Mouse (Mus musculus) CD4-positive, CD25-positive, alpha-beta regulatory T cell, adult 4 months (primary cell): ENCODE measurements at regions not wholly inside any gene's neighbourhood (a gene's known extent, or its start where the extent isn't known, plus 50 kb on each side); places are given as distances from the start of the nearest gene placed in this dataset.

Experiments
- ATAC-seq: one replicate; pipeline ENCODE4 v1.8.0; 2017

DNA sequence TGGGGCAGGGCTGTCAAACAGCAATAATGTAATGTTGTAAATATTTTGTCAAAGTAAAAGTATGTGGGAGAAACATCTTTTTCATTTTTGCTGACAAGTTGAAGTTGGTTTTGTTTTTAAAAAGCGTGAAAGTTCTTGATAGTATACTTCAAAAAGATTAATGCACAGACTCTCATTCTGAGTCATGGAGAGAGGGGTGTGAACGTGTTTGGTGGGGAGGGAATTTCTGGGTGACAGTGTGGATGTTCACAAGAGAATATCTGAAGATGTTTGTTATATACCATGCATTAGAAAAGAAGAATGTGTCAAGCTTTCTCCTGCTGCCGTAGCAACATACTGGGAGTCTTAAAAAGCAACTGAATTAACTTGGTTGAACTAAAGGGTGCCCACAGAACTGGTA lies 57.0 kb downstream of the Rps29 start:
- peak; percentile 87 for ATAC-seq

DNA sequence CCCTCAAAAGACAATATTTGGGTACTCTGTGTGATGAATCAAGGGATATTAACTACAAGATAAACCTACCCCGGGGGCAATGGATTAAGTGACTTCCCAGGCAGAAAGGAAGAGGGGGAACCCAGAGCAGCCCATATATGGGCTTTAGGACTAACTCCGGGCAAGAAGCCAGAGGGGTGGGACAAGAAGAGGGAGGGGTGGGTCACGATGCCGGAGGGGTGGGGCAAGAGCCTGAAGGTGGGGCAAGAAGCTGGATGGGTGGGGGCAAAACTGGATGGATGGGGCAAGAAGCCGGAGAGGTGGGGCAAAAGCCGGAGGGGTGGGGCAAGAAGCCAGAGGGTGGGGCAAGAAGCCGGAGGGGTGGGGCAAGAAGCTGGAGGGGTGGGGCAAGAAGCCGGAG lies 64.1 kb downstream of the Rps29 start:
- ATAC-seq = no peak

DNA sequence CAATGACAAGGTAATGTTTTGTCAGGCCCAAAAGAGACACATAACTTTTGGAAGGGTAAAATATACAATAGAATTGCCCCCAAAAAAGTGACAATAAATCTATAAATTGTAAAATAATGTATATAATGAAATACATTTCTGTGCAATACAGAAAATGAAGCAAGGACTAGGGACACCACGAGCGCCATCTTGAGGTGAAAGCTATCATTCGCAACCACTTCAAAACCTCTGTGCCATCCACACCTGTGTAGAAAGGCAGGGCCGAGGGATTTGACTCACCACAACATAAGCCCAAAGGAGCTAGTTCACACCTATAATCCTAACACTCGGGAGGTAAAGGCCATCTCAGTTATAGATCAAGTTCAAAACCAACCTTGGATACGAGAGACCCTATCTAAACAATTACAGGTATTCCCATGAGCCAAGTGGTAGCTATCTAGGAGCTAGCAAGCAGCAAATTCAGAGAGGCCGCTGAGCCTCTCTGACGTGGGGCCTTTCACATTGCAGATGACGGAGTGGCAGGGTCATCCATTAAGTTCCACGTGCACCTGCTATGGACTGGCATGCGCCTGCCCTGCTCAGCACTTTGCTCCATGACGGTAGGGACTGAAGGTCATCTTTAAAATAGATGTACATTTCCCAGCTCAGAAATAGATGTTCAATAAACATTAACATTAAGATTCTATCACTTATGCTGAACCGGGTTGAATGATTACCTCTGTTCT lies 65.8 kb downstream of the Rps29 start:
- no peak for ATAC-seq

DNA sequence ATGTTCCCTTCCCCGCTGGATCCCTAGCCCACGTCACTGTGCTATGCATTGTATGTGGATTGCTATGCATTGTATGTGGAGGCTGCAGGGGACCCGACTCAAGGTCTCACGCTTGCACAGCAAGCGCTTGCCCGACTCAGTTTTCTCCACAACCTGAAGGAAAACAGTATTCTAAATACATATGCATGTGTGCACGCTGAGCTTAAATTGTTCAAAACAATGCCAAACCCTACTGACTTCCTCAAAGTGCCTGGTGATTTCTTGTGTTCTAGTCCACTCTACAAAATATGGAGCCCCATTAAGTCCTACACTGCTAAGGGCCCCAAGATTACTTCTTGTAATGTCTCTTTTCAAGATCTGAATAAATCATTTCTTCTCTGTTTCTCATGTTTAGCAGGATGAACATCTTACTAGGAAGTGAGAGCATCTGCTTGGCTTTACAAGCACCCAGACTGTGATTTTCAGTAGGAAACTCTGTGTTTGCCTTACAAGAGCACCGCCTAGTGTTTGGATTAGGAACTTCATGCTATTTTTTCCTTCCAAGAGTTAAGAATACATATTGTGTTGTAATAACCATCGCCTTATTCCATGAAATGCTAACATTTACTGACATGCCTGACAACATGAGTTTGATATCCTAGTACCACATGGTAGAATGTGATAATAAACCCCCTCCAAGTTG lies 70.9 kb downstream of the Rps29 start:
- ATAC-seq = peak; percentile 56

DNA sequence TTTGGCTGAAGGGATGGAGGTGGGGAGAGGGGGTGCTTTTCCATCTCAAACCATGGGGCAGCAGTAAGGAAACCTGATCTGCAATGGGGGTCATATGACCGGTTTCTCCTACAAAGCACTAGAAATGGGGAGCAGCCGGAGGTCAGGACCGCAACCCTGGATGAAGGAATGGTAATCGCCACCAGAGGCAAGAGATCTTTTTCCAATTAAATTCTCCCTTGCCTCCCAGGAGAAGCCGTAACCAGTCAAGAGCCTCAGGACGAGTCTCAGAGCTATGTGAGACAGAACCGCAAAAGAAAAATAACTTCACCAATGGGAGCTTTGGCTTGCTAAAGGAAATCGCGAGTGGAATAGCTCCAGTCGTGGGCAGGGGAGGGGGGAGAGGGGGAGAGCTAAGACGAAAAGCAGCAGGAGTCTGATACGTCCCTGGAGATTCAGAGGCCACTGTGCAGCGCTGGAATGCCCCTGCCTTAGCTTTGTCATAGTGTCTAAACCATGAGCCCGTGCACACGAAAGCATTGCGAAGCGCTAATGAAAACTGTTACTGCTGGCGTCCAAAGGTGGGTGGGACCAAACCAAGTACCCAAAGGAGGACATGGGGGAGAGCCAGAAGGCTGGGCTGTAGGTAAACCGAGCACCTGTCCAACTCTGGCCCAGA lies 73.3 kb downstream of the Rps29 start:
- no peak for ATAC-seq

DNA sequence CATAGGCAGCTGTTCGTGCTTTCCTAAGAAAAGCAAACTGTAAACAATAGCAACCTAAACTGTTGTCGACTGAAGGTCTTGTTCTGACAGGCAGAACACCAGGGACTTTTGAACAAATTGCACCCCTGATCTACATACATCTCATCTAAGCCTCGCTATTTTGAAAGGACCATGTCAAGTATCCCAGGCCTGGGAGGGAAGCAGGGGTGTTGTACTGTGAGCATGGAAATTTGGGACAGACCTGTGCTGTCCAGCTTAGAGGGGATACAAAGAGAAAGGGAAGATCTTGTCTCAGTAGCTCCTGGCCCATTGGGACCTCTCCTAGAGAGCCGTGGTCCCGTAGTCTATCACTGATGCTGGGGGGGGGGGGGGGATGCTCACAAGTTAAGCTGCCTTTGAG lies 74.3 kb downstream of the Rps29 start:
- ATAC-seq = no peak

DNA sequence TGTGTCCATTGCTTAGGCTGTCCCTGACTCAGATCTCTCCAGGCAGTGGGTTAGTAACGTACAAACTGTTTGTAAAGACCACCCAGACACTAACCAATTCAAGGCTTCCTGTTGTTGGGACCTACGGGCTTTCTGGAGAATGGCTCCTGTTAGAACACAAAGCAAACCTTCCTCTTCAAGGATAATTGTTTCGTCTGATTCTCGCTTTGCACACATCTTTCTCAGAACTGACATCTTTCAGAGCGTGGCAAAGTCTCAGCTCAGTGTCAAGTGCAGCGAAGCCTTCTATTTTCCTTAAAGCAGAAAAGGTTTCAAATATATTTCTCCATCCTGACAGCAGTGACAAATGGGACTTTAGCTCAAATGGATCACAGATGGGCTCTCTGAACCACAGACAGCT lies 76.9 kb downstream of the Rps29 start:
- no peak for ATAC-seq

DNA sequence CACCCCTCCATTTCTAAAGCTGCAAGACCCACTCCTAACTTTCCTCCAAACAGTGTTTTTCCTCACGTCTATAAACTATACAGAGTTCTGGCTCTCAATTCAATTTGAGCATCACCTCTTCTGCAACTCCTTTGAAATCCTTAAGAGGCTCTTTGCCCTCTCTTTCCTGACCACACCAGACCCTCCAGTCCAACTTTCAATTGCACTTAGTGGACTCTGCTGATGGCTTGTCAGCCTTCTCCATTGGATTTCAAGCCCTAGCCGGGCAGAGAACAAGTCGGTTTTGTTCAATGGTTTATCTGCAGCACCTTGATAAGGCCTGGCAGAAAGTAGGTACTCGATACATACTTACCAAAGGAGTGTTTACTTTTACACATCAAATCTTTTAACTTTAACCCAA lies 119.4 kb downstream of the Rps29 start:
- no peak for ATAC-seq

DNA sequence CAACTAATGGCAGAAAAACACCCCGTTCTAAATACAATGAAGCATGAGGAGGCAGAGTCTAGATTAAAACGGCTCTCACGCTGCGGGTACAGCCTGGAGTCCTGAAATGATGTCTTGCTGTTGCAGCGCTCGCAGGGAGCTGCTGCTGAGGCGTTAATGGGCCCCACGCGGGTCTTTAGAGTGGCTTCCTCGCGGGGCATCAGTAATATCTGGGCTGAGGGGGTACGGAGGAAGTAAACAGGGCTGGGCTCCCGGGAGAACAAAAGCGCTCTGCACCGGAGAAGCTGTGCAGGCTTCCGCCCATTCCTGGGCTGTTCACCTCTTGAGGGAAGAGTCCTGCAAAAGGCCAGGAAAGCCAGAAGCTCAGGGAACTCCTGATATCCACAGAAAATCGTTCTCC lies 135.4 kb downstream of the Rps29 start:
- no peak for ATAC-seq

DNA sequence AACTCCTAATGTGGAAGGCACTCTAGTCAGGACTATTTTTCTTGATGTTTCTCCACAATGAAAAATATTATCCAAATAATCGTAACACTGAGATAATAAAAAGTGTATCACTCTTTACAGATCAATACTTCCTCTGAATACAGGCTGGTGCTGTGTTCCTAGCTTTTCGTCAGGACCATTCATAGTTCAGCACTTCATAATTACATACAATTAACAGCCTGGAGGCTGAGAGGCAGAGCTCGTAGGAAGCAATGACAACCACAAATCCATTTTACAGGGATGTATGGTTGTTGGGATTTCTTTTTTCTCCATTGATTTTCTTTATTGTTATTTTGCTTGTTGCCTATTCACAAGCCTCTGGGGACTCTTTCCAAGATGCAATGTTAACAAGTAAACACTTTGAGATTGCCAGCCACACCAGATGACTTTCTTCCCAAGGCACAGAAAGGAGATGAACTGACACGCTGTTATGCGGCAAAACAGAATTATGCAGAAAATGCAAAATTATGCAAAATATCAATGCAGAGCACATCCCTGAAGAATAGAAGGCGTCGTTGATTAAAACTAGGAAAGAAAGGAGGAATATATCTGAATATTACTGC lies 142.2 kb downstream of the Rps29 start:
- ATAC-seq = no peak

DNA sequence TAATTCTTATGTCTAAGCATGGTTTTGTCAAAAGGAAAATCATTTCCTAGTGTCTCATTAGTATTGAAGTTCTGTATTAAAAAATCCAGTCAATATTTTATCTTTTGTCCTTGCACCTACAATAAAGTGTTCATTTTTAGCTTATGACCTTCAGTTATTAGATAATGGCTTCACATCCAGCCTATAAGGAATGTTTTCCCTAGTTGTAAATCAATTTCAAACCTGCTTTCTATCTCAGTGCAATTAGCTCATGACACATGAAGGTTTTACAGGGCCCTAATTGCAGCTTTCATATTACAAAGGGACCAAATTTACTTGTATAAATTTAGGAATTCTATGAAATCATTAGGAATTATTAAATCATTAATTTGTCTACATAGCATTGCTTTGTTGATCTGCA lies 153.8 kb downstream of the Rps29 start:
- ATAC-seq = no peak

DNA sequence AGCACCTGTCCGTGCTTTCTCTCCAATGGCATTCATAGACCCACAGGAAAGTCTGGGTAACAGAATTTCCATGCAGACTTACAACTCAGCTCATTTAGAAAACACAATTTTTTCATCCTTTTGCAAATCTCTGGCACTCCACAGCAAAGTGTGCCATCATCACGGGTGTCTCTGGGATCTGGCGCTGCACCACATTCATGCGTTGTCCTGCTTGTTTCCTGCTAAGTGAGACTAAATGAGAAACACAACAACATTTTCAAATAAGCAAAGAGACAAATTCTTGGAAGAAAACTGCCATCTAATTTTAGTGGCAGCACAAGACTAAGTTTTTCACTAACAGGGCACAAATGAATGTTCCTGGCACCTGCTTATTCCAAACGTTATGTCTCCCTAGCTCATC lies 156.9 kb downstream of the Rps29 start:
- ATAC-seq = no peak

DNA sequence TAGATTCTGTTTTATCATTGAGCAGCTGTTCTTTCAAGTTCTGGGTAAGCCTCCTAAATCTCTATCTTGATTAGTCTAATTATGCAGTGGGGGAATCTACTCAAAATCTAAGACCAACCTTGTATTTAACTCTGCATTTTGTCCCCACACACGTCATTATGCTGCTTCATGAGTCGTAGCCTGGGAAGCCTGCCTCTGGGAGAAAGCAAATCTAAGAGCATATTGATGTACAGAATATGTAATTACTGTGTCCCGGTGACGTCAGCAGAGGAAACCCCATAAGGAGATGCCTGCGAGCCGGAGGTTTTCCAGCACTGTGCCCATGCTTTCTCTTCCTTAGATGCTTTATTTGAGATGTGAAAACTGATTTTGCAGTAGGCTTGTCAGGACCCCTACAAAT lies 161.7 kb downstream of the Rps29 start:
- ATAC-seq = no peak

DNA sequence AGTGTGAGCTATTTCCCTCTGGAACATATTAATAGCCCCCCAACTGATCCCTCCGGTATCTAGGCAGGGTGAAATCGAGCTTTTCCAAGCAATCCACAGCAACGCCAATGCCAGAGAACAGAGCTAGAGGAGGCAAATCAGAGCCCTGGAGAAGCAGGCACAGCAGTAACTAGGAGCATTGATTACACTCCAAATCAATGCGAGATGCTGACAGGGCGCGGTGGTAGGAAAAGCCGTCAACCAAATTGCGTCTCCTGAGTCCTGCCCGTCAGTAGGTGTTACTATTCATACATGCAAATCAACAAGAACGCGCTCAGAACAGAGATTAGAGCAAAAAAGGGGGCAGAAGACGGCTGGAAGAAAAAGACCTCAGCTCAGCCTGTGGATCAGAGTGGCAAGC lies 162.2 kb downstream of the Rps29 start:
- ATAC-seq = no peak

DNA sequence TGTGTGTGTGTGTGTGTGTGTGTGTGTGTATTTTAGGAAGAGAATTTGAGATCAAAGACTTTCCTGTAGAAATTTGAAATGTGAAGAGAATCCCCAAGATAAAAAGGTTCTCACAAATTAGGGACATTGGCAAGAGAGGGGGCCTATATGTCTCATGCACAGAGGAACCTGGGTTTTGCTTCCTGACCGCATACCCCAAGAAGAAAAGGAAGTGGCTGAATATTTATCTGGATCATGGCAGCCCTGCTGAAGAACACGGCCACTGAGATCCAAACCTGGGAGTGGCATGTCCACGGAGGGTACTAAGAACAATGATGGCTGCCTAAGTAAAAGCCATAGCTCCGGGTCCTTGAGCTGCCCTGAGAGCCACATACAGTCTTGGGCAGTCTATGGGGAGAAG lies 178.3 kb downstream of the Rps29 start:
- no peak for ATAC-seq

DNA sequence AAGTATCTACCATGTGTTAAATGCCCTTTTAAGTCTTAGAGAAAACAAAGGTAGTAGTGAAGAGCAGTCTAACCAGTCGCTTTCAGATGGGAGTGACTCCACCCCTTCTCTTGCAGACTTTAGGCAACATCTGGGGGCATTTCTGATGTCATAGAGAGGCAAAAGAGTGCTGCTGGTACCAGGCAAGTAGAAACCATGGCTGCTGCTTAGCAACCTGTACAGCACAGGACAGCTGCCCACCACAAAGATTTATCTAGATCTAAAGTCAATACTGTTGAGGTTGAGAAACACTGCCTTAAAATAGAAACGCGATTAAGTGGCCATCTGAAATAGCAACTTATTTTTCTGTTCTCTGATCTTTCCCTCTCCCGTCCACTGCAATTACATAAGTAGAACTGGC lies 178.8 kb downstream of the Rps29 start:
- no peak for ATAC-seq

DNA sequence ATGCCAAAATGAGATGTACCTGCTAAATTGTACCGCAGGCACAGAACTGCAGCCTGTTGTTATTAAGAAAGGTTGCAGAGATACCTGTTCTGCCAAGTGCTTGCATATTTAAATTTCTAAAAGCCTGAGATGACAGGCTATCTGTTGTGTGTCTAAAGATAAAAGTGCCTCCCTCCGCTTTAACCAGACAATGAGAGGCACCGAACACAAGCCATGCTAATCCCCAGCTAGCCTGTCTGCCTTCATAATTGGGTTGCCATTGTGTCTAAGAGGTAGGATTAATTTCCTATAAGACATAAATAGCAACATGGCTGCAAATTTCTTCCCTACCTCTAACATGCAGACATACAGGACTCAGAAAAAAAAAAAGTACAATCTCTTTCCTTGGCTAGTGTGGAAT lies 179.8 kb downstream of the Rps29 start:
- no peak for ATAC-seq

DNA sequence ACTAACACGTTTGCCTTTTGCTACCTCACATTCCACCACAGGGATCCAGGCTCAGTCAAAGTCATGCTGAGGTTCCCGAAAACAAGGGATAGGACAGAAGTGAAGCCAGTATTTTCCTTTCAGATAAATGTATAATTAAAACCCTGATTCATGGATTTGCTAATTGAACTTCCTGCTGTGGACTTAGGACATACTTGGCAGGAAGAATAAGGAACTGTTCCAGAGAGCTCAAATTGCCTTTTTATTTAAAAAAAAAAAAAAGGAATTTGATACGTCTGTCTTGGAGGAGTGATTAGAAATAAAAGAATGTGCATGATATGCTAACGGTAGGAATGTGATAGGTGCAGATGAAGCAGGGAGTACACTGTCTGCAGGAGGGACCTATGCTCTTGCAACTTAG lies 181.7 kb downstream of the Rps29 start:
- ATAC-seq = no peak

DNA sequence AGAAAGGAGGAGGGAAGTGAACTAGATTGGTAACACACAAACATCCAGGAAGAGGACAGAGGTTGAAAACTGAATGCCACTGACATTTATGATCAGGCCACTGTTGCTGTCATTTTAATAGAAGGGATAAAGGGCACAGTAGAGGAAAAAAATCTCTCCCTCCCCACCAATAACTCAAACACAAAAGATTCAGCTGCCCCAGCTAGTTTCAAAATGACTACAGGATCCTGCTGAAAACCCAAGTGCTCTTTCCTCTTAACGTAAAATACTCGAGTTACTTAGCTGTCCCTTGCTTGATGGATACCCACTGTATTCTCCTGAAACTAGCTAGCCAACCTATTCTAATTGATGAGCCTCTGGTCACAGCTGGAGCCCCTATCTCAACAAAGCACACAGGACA lies 211.7 kb downstream of the Rps29 start:
- ATAC-seq = no peak

DNA sequence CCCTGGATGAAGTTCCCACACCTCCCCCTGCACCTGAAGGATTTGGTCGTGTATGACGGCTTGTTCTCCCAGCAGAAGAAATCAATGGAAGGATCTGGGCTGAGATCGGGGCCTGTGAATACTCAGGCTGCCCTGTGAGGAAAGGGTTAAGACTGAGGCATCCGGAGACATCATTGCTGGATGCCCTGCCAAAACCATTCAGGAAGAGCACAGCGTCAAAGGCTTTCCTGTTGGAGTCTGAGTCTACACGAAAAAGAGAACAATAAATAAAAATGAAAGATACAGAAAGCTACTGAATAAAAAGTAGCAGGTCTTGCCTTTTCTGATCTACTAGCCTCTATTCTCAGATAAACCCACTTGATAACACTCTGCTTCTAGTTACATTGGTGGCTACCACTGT lies 248.4 kb downstream of the Rps29 start:
- ATAC-seq = no peak

DNA sequence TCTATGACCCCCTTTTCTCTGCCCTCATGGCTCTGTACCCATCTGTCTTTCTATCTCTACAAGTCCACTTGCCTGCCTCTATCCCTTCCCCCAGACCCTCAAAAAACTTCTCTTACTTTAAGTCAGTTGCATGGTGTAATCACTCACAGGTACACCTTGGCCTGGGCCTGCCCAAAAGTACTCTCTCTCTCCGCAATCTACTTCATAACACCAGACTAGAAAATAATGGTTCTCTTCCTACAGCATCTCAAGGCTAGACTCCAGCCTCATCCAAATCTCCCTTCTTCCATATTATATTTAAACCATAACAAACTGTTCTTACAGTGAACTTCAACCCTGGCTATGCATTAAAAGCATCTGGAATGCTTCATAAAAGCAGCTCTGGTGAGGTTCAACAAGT lies 254.2 kb downstream of the Rps29 start:
- ATAC-seq = no peak

DNA sequence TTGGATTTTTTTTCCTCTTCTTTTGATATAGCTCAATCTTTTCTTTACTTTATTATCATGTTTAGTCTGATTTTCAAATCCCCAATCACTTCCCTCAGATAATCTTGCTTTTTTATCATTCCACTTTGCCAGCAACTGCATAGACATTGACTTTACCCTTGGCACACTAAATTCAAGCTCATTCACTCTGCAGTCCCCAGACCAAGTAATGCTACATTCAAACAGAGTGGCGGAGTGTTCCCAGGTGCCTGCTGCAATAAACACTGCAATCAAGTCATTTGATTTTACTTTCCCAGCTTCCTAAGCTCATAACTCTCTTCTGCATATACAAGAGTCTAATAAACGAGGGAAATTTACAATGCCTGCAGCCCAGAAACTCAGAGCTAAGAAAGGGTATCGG lies 269.8 kb downstream of the Rps29 start:
- ATAC-seq = no peak

DNA sequence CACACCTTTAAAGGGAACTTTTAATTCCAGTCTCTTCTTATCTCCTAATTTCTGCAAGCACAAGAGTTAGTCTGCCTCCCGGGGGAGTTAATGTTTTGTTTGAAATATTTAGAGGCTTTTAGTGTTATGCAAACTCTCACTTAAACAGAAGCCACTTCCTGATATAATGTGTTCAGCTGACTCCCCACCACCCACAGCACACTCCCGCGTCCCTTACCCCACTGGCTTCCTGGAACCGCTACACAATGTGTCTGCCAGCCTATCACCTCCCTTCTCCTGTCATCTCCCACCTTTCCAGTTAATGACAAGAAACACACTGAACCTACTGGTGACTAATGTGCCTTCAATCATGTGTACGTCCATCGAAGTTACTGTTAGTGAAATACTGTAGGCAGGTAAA lies 276.5 kb downstream of the Rps29 start:
- no peak for ATAC-seq

DNA sequence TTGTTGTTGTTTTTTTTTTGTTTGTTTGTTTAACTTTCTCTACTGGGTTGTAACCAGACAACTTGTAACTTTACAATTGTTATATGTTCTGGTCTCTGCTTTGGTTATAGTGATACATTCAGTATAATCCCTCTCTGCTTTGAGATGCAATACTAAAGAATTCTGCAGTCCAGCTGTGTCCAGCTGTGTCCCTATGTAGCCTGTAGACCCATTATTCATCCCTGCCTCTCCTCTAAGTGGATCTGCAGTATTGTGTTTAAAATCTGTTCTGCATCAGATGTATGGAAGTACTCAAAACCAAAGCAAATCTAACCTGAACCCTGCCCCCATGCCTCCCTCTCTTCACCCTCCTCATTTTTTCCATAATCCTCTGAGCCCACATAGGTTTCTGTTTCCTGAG lies 279.6 kb downstream of the Rps29 start:
- no peak for ATAC-seq
